Mouse (Mus musculus) thymus, adult 2 months (tissue): ENCODE measurements around the gene Cdh18.

Source experiments
- CTCF ChIP-seq: fragments of 200-500 bp; IDR thresholded peaks from 2 replicates; pipeline ENCODE4 v1.5.1; 2012; ENCODE audit warnings: mild to moderate bottlenecking, control low read depth, low read length, moderate library complexity, borderline replicate concordance; ENCODE audit not compliant: control insufficient read depth, poor library complexity, insufficient read depth; ENCODE audit errors: extremely low read depth
- POLR2A ChIP-seq: fragments of 200-500 bp; IDR thresholded peaks from 2 replicates; pipeline ENCODE4 v1.6.1; 2012; ENCODE audit warnings: mild to moderate bottlenecking, low read length, control low read depth, moderate library complexity; ENCODE audit not compliant: control insufficient read depth, poor library complexity, insufficient read depth; ENCODE audit errors: extremely low read depth

DNA sequence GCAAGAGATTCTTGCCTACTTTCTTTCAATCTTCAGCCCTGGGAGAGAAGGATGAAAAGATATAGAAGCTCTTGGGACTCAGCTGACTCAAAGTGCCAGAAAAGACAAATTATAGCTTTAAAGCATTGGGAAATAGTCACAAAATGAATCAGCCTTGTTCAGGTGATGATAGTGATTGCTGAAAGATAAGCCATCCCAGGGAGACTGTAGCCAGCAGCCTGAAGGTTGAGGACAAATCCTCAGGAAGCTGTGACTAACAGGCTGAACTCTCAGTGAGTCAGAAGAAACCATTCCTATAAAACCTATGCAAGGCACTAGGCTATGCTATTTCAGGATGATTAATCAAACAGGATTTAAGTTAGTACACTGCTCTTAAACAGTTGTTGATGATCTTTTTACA, 184.2 kb downstream of the Cdh18 start:
- TF ChIP-seq CTCF = no peak
- no peak for TF ChIP-seq POLR2A
